Mouse (Mus musculus) heart, embryonic 10.5 days (tissue): ENCODE measurements around the gene Trim14. TPM values are rescaled to one million over a fixed set of nuclear protein-coding genes. Genes with fewer than 3 reads are reported as not detected.

Experiments
- DNase-seq: peaks from one replicate; pipeline ENCODE4 v3.0.0-alpha.2; 2017; ENCODE audit warnings: low spot score
- H3K27ac ChIP-seq: fragments of 300-500 bp; sonication (generic); 2 replicates; pipeline ENCODE4 v1.5.1; 2016; ENCODE audit warnings: mild to moderate bottlenecking
- H3K27me3 ChIP-seq: fragments of 300-500 bp; sonication (generic); 2 replicates; pipeline ENCODE4 v1.6.1; 2016; ENCODE audit warnings: mild to moderate bottlenecking; ENCODE audit not compliant: poor library complexity, insufficient read depth, severe bottlenecking
- H3K36me3 ChIP-seq: fragments of 300-500 bp; sonication (generic); 2 replicates; pipeline ENCODE4 v1.6.1; 2016; ENCODE audit warnings: mild to moderate bottlenecking, moderate library complexity
- H3K4me1 ChIP-seq: fragments of 300-500 bp; sonication (generic); 2 replicates; pipeline ENCODE4 v1.6.1; 2016; ENCODE audit warnings: mild to moderate bottlenecking
- H3K4me3 ChIP-seq: fragments of 300-500 bp; sonication (generic); 2 replicates; pipeline ENCODE4 v1.5.1; 2016; ENCODE audit warnings: mild to moderate bottlenecking, moderate library complexity
- H3K9me3 ChIP-seq: fragments of 300-500 bp; sonication (generic); 2 replicates; pipeline ENCODE4 v1.6.1; 2016; ENCODE audit warnings: mild to moderate bottlenecking, moderate library complexity
- whole genome bisulfite sequencing: fragments of 180-500 bp; shearing (Covaris S2); methylation state at CpG from one replicate; pipeline ENCODE4 v1.1.7; 2016; 5-methylcytosine and 5-hydroxymethylcytosine counted together
- polyA plus RNA-seq: library from polyadenylated mRNA; unstranded; fragments of >200 nt; fragmentation: Nextera tagmentation; extraction: Ambion mirVana; gene quantifications from 2 replicates; pipeline ENCODE4 v1.2.1, GENCODE M21; 2016

Trim14 gene
- polyA plus RNA-seq, 1 experiment from 2014 or later: 2.4 TPM

GRCm38 (mm10) chr4:46479081-46479480 is 56.9 kb downstream of the Trim14 start:
- H3K4me1 ChIP-seq: no peaks in the 10 kb centered on the region
- no peak overlapping the region for H3K27ac ChIP-seq
- no peak for DNase-seq
- peaks cover 45% of the 10 kb centered on the region for H3K36me3 ChIP-seq
- 93% methylated on average over 2 of the region's 2 CpGs for WGBS
- H3K4me3 ChIP-seq: no peak overlapping the region
- H3K27me3 ChIP-seq: no peaks in the 10 kb centered on the region
- H3K9me3 ChIP-seq: no peaks in the 10 kb centered on the region

DNA sequence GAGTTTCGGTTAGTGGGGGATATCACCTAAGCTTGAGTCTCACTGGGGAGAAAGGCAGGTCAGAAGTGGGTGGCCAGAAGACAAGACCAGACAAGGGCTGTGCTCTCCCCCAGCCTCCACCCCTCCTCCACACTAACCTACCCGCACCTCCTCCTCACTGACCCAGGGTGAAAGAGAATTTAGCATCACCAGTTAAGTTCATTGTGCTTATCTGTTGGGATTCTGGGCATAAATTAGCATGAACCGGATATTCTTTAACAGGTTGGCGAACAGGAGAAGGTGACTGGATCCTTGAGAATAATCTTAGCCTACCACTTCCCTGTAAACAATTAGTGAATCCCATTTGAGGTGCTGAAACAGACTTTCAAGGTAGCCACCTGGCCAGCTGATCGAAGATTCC is 60.8 kb downstream of the Trim14 start:
- H3K4me1 ChIP-seq: no peaks in the 10 kb centered on the region
- H3K9me3 ChIP-seq: no peaks in the 10 kb centered on the region
- 91% methylated on average over 5 of the region's 5 CpGs for WGBS
- peaks cover 83% of the 10 kb centered on the region for H3K36me3 ChIP-seq
- no peak for DNase-seq
- no peaks in the 10 kb centered on the region for H3K27me3 ChIP-seq
- no peak overlapping the region for H3K27ac ChIP-seq
- no peak overlapping the region for H3K4me3 ChIP-seq

DNA sequence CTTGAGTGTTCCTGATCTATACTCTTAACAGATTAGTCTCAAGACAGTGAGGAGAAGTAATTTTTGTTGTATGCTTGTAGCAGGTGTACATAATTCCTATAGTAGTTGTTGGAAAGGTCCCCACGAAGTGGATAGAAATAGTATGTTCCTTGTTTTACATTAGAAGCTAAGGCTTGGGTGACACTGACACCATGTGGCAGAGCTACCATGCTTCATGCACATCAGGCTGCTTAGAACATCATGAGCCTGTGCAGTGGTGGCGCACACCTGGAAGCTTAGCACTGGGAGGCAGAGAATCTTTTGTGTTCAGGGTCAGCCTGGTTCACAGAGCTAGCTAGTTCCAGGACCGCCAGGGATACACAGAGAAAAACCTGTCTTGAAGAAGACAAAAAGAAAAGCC is 70.2 kb downstream of the Trim14 start:
- no peak for DNase-seq
- H3K4me3 ChIP-seq: no peak overlapping the region
- H3K36me3 ChIP-seq: peaks cover 99% of the 10 kb centered on the region
- H3K27ac ChIP-seq: no peak overlapping the region
- WGBS: 88% methylated on average over 3 of the region's 3 CpGs
- no peaks in the 10 kb centered on the region for H3K9me3 ChIP-seq
- H3K4me1 ChIP-seq: peaks cover 8% of the 10 kb centered on the region; the same call in 1 of the 2 replicates
- no peaks in the 10 kb centered on the region for H3K27me3 ChIP-seq

- Histone ChIP-seq H3K27ac (no peak overlapping the region), H3K4me3 (no peak overlapping the region), H3K36me3 (peaks cover 82% of the 10 kb centered on the region), H3K9me3 (no peaks in the 10 kb centered on the region), H3K27me3 (no peaks in the 10 kb centered on the region), H3K4me1 (peaks cover 8% of the 10 kb centered on the region; the same call in 1 of the 2 replicates)
- WGBS: 81% methylated on average over 7 of the region's 7 CpGs
- DNase-seq: no peak
Observed at GRCm38 (mm10) chr4:46463130-46463830, 72.7 kb downstream of the Trim14 start.

DNA sequence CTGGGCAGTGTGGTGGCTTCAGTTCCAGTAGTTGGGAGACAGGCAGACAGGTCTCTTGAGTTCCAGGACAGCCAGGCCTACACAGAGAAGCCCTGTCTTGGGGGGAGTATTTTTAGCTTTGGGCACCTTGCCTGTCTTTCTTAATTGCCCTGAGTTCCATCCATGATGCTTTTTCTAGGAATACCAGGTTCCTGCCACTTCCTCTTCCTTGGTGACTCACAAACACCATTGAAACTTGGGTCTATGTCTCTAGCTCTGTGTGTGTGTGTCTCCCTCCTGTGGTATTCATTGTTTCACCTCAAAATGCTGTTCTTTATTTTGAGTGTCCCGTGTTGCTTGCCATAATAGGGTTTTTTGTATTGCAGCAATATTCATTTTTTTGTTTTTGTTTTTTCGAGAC is 77.5 kb downstream of the Trim14 start:
- no peak overlapping the region for H3K27ac ChIP-seq
- WGBS: 88% methylated on average over 2 of the region's 2 CpGs
- no peak for DNase-seq

DNA sequence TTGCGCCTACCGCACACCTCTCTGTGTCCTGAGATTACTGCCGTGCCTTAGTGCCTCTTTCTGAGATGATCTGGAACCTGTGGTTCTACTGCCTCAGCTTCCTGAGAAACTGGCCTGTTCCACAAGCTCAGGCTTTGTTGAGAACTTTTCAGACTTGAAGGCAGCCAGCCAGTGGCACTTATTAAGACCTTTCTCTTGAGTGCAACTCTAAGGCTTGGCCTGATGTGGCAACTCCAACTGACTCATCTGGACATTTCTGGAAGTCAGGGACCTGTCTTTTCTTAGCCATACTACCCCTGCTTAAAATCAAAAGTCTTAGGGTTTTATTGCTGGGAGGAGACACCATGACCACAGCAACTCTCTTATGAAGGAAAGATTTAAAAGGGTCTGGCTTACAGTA is 78.8 kb downstream of the Trim14 start:
- peaks cover 23% of the 10 kb centered on the region for H3K36me3 ChIP-seq
- no peaks in the 10 kb centered on the region for H3K27me3 ChIP-seq
- 90% methylated on average over 3 of the region's 3 CpGs for WGBS
- no peaks in the 10 kb centered on the region for H3K9me3 ChIP-seq
- no peak overlapping the region for H3K4me3 ChIP-seq
- DNase-seq: no peak
- peaks cover 40% of the 10 kb centered on the region for H3K4me1 ChIP-seq
- no peak overlapping the region for H3K27ac ChIP-seq

More for the DNA sequence above, 77.5 kb downstream of the Trim14 start:
- no peaks in the 10 kb centered on the region for H3K9me3 ChIP-seq
- no peaks in the 10 kb centered on the region for H3K27me3 ChIP-seq
- no peak overlapping the region for H3K4me3 ChIP-seq
- H3K36me3 ChIP-seq: peaks cover 35% of the 10 kb centered on the region
- peaks cover 41% of the 10 kb centered on the region for H3K4me1 ChIP-seq

GRCm38 (mm10) chr4:46456762-46457161 is 79.2 kb downstream of the Trim14 start:
- no peaks in the 10 kb centered on the region for H3K27me3 ChIP-seq
- peaks cover 40% of the 10 kb centered on the region for H3K4me1 ChIP-seq
- no peak for DNase-seq
- H3K27ac ChIP-seq: no peak overlapping the region
- H3K36me3 ChIP-seq: peaks cover 20% of the 10 kb centered on the region
- 87% methylated on average over 4 of the region's 4 CpGs for WGBS
- no peaks in the 10 kb centered on the region for H3K9me3 ChIP-seq
- no peak overlapping the region for H3K4me3 ChIP-seq

DNA sequence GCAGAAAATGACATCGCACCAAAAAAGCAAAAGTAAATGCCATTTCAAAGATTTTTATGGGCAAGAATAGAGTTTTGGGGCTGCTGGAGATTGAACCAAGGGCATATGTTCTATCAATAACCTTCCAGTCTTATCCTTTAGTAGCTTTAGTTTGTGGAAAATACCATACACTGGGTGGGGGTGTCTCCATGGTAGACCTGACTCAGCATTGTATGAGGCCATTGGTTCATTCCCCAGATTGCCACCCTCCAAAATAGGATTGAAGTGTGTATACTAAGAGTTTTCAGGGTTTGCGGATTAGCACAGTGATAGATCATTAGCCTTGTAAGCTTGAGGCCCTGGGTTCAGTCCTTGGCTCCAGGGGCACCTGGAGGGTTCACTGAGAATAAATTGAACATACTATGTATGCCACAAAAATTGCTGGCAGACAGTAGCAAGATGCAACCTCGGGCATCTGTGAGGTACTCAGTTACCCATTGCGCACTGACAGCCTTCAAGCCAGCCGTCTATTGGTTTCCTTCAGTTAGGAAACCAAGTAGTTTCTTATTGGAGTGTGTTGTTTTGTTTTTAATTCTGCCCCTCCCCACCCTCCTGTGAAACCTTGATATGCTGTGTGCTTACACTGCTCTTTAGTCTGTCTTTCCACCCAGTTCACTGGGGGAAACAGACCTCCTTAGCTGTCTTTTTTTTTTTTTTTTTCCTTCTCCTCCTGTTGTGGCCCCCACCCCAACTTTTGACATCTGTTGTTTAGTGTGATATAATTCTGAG is 81.7 kb downstream of the Trim14 start:
- no peaks in the 10 kb centered on the region for H3K27me3 ChIP-seq
- no peaks in the 10 kb centered on the region for H3K9me3 ChIP-seq
- 77% methylated on average over 5 of the region's 5 CpGs for WGBS
- H3K27ac ChIP-seq: peak overlapping the region; percentile 100; the same call in 1 of the 2 replicates
- no peak for DNase-seq
- peaks cover 47% of the 10 kb centered on the region for H3K4me1 ChIP-seq
- H3K36me3 ChIP-seq: peaks cover 2% of the 10 kb centered on the region; the same call in 1 of the 2 replicates
- H3K4me3 ChIP-seq: peak overlapping the region; percentile 92

DNA sequence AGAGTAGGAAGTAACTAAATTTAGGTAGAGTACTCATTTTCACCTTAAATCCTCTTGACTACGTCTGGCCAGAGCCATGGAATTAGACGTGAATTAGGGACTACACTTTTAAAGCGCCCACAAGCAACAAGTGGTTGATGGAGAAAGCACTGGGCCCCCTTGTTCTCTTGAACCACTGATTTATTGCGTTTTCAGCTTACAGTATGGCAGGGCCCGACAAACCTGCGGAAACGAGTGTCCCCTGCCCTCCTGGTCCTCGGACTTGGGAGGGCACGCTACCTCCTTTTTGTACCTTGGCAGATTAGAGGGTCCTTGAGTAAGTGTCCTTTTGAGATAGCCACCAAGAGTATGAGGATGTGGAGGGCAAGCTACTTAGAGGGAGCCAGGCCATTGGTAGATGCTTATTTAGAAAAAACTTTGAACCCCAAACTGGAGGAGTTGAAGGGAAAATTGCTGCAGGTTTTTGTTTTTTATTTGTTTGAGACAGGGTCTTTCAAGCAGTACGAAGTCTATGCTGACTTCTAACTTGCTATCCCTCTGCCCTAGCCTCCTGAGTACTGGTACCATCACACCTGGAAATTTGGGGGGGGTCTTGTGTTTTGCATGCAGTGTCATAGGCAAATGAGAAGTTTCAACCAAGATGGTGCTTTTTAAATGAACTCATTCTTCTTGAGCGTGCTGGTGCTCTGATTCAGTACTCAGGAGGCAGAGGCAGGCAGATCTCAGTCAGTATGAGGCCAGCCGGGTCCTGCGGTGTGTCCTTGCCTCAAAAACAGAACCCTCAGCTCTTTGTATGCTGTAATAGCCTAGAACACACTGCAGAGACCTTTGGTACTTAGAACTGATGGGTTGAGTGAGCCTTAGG is 82.9 kb downstream of the Trim14 start:
- no peak for DNase-seq
- no peaks in the 10 kb centered on the region for H3K9me3 ChIP-seq
- peak overlapping the region; percentile 100 for H3K27ac ChIP-seq
- WGBS: 32% methylated on average over 13 of the region's 13 CpGs
- peaks cover 53% of the 10 kb centered on the region for H3K4me1 ChIP-seq
- H3K4me3 ChIP-seq: peak overlapping the region; percentile 92
- H3K36me3 ChIP-seq: peaks cover 2% of the 10 kb centered on the region; the same call in 1 of the 2 replicates
- H3K27me3 ChIP-seq: no peaks in the 10 kb centered on the region

- Histone ChIP-seq H3K27me3 (no peaks in the 10 kb centered on the region), H3K9me3 (no peaks in the 10 kb centered on the region), H3K27ac (peak overlapping the region; percentile 100), H3K4me1 (peaks cover 51% of the 10 kb centered on the region), H3K4me3 (peak overlapping the region; percentile 92), H3K36me3 (peaks cover 2% of the 10 kb centered on the region; the same call in 1 of the 2 replicates)
- peak; percentile 91 for DNase-seq
- under 1% methylated on average over 19 of the region's 19 CpGs for WGBS
Observed at GRCm38 (mm10) chr4:46452481-46452850, 83.5 kb downstream of the Trim14 start.

DNA sequence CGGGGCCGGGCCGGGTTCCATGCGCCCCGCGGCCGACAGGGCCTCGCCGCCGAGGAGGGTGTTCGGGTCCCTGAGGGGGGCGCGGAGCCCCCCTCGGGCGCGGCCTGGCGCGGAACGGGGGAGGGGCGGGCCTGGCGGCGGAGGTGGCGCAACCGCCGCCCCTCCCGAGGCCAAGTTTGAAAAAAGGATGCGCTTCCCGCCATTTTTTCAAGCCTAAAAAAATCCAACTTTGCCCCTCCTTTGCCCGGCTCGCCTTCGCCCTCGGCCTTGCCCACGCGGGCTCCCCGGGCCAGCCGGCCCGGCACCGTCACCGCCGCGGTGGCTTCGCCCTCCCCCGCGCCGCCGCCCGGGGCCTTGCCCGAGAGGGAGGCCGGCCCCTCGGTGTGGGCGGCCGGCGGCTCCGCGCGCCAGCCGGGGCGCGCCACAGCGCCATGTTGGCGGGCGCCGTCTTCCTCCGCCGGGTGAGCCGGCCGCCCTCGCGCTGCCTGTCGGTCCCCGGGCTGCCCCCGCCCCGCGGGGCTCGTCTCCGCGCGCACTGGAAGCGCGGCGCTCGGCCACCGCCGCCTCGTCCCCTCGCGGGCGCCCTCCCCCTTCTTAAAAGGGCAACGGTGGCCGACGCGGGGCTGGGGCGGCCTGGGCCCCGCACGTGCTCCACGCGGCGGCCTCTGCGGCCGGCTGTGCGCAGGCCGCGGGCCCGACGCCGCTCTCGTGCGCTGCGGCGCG is 84.0 kb downstream of the Trim14 start:
- Histone ChIP-seq H3K36me3 (peaks cover 2% of the 10 kb centered on the region; the same call in 1 of the 2 replicates), H3K4me1 (peaks cover 49% of the 10 kb centered on the region), H3K9me3 (no peaks in the 10 kb centered on the region), H3K27ac (peak overlapping the region; percentile 100), H3K27me3 (no peaks in the 10 kb centered on the region), H3K4me3 (peak overlapping the region; percentile 92)
- DNase-seq: peak; percentile 85
- under 1% methylated on average over 109 of the region's 111 CpGs for WGBS

- DNase-seq: peak; percentile 79
- under 1% methylated on average over 66 of the region's 70 CpGs for WGBS
- peak overlapping the region; percentile 92 for H3K4me3 ChIP-seq
- H3K4me1 ChIP-seq: peaks cover 43% of the 10 kb centered on the region
- H3K36me3 ChIP-seq: no peaks in the 10 kb centered on the region
- H3K27ac ChIP-seq: peak overlapping the region; percentile 100
- no peaks in the 10 kb centered on the region for H3K27me3 ChIP-seq
- H3K9me3 ChIP-seq: no peaks in the 10 kb centered on the region
Observed at GRCm38 (mm10) chr4:46451240-46451757, 84.6 kb downstream of the Trim14 start.
